In genomic region chr13:45726917-45727316, GRCm38 (mm10) we compare ENCODE assay signal across 22 mouse cellular contexts.
A peak's percentile ranks its signal among the peaks of the same experiment; 100 is the strongest.
DNase-seq lines count a peak whose midpoint lies in the region; ATAC-seq and TF ChIP-seq lines count a peak whose summit lies in the region.
"Had no signal": no experiment of that assay in that cellular context is flagged by ENCODE, and none has a peak within 500 bp of the region (broad histone marks: within the 10 kb centered on the region; RNA-seq: fewer than 3 reads in every experiment).

No protein-coding gene starts in this region.

- no peak overlapping the region for H3K4me3 ChIP-seq in heart, adult 2 months
- peak overlapping the region; percentile 72 for H3K4me3 ChIP-seq in megakaryocyte, embryonic 14.5 days (replicated peaks)
- H3K4me3 ChIP-seq: embryonic facial prominence, embryonic 12.5 days; heart, embryonic 13.5 days; kidney, embryonic 15.5 days; layer of hippocampus, adult 2 months; limb, embryonic 13.5 days had no signal

- H3K36me3 ChIP-seq in heart, adult 2 months (ENCODE audit: control insufficient read depth, insufficient read depth, low read length): peaks cover 4% of the 10 kb centered on the region; the same call in 1 of the 2 replicates
- H3K36me3 ChIP-seq in megakaryocyte, embryonic 14.5 days (replicated peaks; ENCODE audit: low read length): peaks cover 39% of the 10 kb centered on the region
- H3K36me3 ChIP-seq: embryonic facial prominence, embryonic 12.5 days; heart, embryonic 13.5 days; limb, embryonic 13.5 days had no signal

- peaks cover 4% of the 10 kb centered on the region for H3K4me1 ChIP-seq in heart, adult 2 months (ENCODE audit: control insufficient read depth, insufficient read depth, low read length)
- peaks cover 46% of the 10 kb centered on the region for H3K4me1 ChIP-seq in megakaryocyte, embryonic 14.5 days

- peak; percentile 83 for DNase-seq in heart, adult 11 months
- DNase-seq in heart, adult 2 months: no peak
- DNase-seq in cerebellum, postnatal 10 days: peak; percentile 22 to 38
- peak; percentile 24 to 63 for DNase-seq in lung, postnatal 4 days
- DNase-seq in retina, postnatal 1 day: no peak
- DNase-seq in adrenal gland, postnatal 14 days: no peak
- DNase-seq: adrenal gland, adult 2 months; gastrocnemius, postnatal 36 days; heart, postnatal 10 days; kidney, adult 11 months; kidney, postnatal 25 days had no signal

- H3K9ac ChIP-seq in heart, adult 2 months (ENCODE audit: low read depth, low read length): no peak overlapping the region
- H3K9ac ChIP-seq: embryonic facial prominence, embryonic 12.5 days; heart, embryonic 13.5 days; hindbrain, embryonic 14.5 days; kidney, embryonic 15.5 days; limb, embryonic 13.5 days had no signal

- TF ChIP-seq EP300 in heart, adult 2 months (IDR thresholded peaks at IDR 0.05; ENCODE audit: insufficient read depth, low read depth, low read length): no peak

- H3K79me2 ChIP-seq in heart, adult 2 months (replicated peaks; ENCODE audit: control insufficient read depth, insufficient read depth, low read length): no peaks in the 10 kb centered on the region

- H3K27ac ChIP-seq in heart, adult 2 months: no peak overlapping the region
- H3K27ac ChIP-seq: embryonic facial prominence, embryonic 12.5 days; heart, embryonic 13.5 days; hindbrain, embryonic 14.5 days; kidney, embryonic 15.5 days; layer of hippocampus, adult 2 months; limb, embryonic 13.5 days had no signal

- H3K27me3 ChIP-seq in heart, adult 2 months (ENCODE audit: control insufficient read depth, insufficient read depth, low read length): no peaks in the 10 kb centered on the region
- H3K27me3 ChIP-seq in megakaryocyte, embryonic 14.5 days (replicated peaks): no peaks in the 10 kb centered on the region
- H3K27me3 ChIP-seq: embryonic facial prominence, embryonic 12.5 days; heart, embryonic 13.5 days; kidney, embryonic 15.5 days; limb, embryonic 13.5 days had no signal

- intact Hi-C loops in heart, adult 2 months (cut with DNase I): no loop called here

- no peaks in the 10 kb centered on the region for H3K9me3 ChIP-seq in megakaryocyte, embryonic 14.5 days
- H3K9me3 ChIP-seq: embryonic facial prominence, embryonic 12.5 days; heart, embryonic 13.5 days; kidney, embryonic 15.5 days; limb, embryonic 13.5 days had no signal

- TF ChIP-seq CTCF in heart, adult 2 months (IDR thresholded peaks at IDR 0.05): no peak

- no peak for TF ChIP-seq POLR2A in heart, adult 2 months (IDR thresholded peaks at IDR 0.05; ENCODE audit: insufficient read depth, low read depth, low read length)

- ATAC-seq in megakaryocyte, adult 5-6 weeks (ENCODE audit: poor library complexity, severe bottlenecking): no peak
- ATAC-seq: CD4-positive, CD25-positive, alpha-beta regulatory T cell, adult 4 months; forebrain, embryonic 14.5 days; midbrain, embryonic 16.5 days had no signal

Comparison
In these comparisons a context has a peak if more than half of its experiments do, and no peak if none do; other contexts are left out.
1. DNase-seq: peak in heart, adult 11 months (single experiment), cerebellum, postnatal 10 days (2 of 2) and lung, postnatal 4 days (2 of 2); none in heart, adult 2 months (0 of 2), retina, postnatal 1 day (single experiment) and adrenal gland, postnatal 14 days (single experiment).